Mouse (Mus musculus) bone marrow, adult 2 months (tissue): ENCODE results near the gene Rgl2.

ENCODE experiments used
- CTCF ChIP-seq: fragments of 200-500 bp; IDR thresholded peaks from 2 replicates; pipeline ENCODE4 v1.5.1; 2011; ENCODE audit warnings: low read length, control low read depth; ENCODE audit not compliant: control insufficient read depth, insufficient read depth
- POLR2A ChIP-seq: fragments of 200-500 bp; IDR thresholded peaks from 2 replicates; pipeline ENCODE4 v1.6.1; 2011; ENCODE audit warnings: low read depth, mild to moderate bottlenecking, control low read depth, low read length, borderline replicate concordance; ENCODE audit not compliant: control insufficient read depth

GRCm38 (mm10) chr17:33980181-33981035 lies 51.1 kb downstream of the Rgl2 start:
- TF ChIP-seq CTCF, result no peak
- TF ChIP-seq POLR2A, result no peak
